Mouse (Mus musculus): ENCODE results near the gene Gm10053. TPM values are rescaled to one million over a fixed set of nuclear protein-coding genes. Genes with fewer than 3 reads are reported as not detected.
A peak's percentile ranks its signal among the peaks of the same experiment; 100 is the strongest.

The Gm10053 gene
- total and polyA plus RNA-seq, 3 experiments: 154 to 315 (median 230) TPM

DNA sequence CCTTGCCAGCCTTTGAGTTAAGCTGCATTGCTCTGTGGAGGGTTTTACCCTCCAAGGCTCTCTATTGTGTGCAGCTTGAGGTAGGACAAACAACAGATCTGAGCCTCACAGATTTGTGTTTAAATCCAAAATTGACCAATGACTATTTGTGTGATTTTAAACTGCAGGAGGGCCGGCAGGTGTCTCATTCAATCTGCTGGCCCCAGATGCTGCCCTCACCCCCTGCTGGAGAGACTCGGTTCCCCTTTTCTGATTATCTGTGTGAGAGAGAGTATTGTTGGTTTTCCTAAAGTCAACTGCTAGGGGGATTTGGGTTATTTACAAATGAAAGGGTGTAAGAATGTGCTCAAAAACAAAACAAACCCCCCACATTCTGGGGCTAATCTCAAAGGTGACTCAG lies 26.8 kb downstream of the Gm10053 start:
- TF ChIP-seq CHD1 (IDR thresholded peaks at IDR 0.05; ENCODE audit: low read depth, low read length): no peak
- TF ChIP-seq CTCF (conservative IDR thresholded peaks at IDR 0.05 in 1 of 2, IDR thresholded peaks at IDR 0.05 in 1 of 2; ENCODE audit: low read depth in 2 of 2, low read length in 2 of 2): 0 out of 4 replicates have a peak, but pooled peaks of 1 of the 2 experiments have one; percentile 14
- H3K27me3 ChIP-seq (replicated peaks): no peaks in the 10 kb centered on the region
- in situ Hi-C loops (cut with MboI; ENCODE audit: low pct_ligation_motif_present, low pct_unique_long_range_greater_than_20kb, low sequenced_read_pairs) (no loop called here), dilution Hi-C loops (cut with MboI; ENCODE audit: extremely low pct_ligation_motif_present, extremely low pct_unique_long_range_greater_than_20kb, low sequenced_read_pairs) (no loop called here)
- no peak overlapping the region for H3K4me3 ChIP-seq (replicated peaks in 1 of 3; ENCODE audit: low read depth in 2 of 3, low read length in 2 of 3, poor library complexity in 1 of 3)
- peaks cover 15% of the 10 kb centered on the region for H3K9me3 ChIP-seq (replicated peaks; ENCODE audit: low read length)
- no peak overlapping the region for H3K9ac ChIP-seq (ENCODE audit: insufficient read depth, low read depth)
- no peaks in the 10 kb centered on the region for H3K36me3 ChIP-seq (replicated peaks in 1 of 2; ENCODE audit: control insufficient read depth in 1 of 2, insufficient read depth in 1 of 2, low read length in 1 of 2)
- DNase-seq (ENCODE audit: extremely low read depth): no peak
- H3K27ac ChIP-seq (ENCODE audit: insufficient read depth, low read depth): no peak overlapping the region
- H3K4me1 ChIP-seq (ENCODE audit: control insufficient read depth in 1 of 2, insufficient read depth in 2 of 2): no peaks in the 10 kb centered on the region
- no peaks in the 10 kb centered on the region for H3K79me2 ChIP-seq (replicated peaks; ENCODE audit: control insufficient read depth, extremely low read depth, insufficient read depth, poor library complexity, severe bottlenecking)
- no peak overlapping the region for H3K4me2 ChIP-seq (ENCODE audit: insufficient read depth, low read depth, poor library complexity, severe bottlenecking)

DNA sequence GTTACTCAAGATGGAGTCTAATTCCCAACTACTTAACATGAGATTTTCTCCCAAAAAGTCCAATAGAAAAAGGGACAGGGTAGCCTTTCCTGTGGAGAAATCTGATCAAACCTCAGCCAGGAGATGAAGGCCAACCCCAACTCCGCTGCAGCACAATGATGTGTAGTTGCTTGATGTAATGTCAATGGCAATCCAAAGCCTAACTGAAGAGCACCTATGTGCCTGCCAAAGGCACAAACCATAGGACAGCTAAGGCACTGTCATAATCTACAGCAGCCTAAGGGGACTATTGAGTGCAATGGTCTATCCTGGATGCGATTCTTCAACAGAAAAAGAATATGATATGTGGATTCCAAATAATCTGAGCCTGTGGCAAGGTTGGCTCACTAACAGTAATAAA lies 27.3 kb downstream of the Gm10053 start:
- in situ Hi-C loops (cut with MboI; ENCODE audit: low pct_ligation_motif_present, low pct_unique_long_range_greater_than_20kb, low sequenced_read_pairs): no loop called here
- Histone ChIP-seq H3K9ac (ENCODE audit: insufficient read depth, low read depth) (no peak overlapping the region), H3K4me1 (ENCODE audit: control insufficient read depth in 1 of 2, insufficient read depth in 2 of 2) (no peaks in the 10 kb centered on the region), H3K4me2 (ENCODE audit: insufficient read depth, low read depth, poor library complexity, severe bottlenecking) (no peak overlapping the region), H3K9me3 (replicated peaks; ENCODE audit: low read length) (peaks cover 15% of the 10 kb centered on the region), H3K36me3 (replicated peaks in 1 of 2; ENCODE audit: control insufficient read depth in 1 of 2, insufficient read depth in 1 of 2, low read length in 1 of 2) (no peaks in the 10 kb centered on the region), H3K79me2 (replicated peaks; ENCODE audit: control insufficient read depth, extremely low read depth, insufficient read depth, poor library complexity, severe bottlenecking) (no peaks in the 10 kb centered on the region), H3K4me3 (replicated peaks in 1 of 3; ENCODE audit: low read depth in 2 of 3, low read length in 2 of 3, poor library complexity in 1 of 3) (no peak overlapping the region), H3K27me3 (replicated peaks) (no peaks in the 10 kb centered on the region), H3K27ac (ENCODE audit: insufficient read depth, low read depth) (no peak overlapping the region)
- dilution Hi-C loops (cut with MboI; ENCODE audit: extremely low pct_ligation_motif_present, extremely low pct_unique_long_range_greater_than_20kb, low sequenced_read_pairs): no loop called here
- no peak for DNase-seq (ENCODE audit: extremely low read depth)
- TF ChIP-seq USF1 (IDR thresholded peaks at IDR 0.05; ENCODE audit: low read depth, low read length): no peak
- no peak for TF ChIP-seq USF2 (conservative IDR thresholded peaks at IDR 0.05; ENCODE audit: low read depth, low read length)
- TF ChIP-seq MYC (IDR thresholded peaks at IDR 0.05; ENCODE audit: low read depth, low read length): no peak
- no peak for TF ChIP-seq GABPA (IDR thresholded peaks at IDR 0.05; ENCODE audit: insufficient replicate concordance, low read depth, low read length)
- TF ChIP-seq CHD2 (IDR thresholded peaks at IDR 0.05; ENCODE audit: low read length): no peak
- TF ChIP-seq E2F4 (IDR thresholded peaks at IDR 0.05; ENCODE audit: insufficient replicate concordance, low read depth, low read length): no peak
- TF ChIP-seq POLR2A (IDR thresholded peaks at IDR 0.05; ENCODE audit: low read depth, low read length): no peak
- no peak for TF ChIP-seq EP300 (IDR thresholded peaks at IDR 0.05; ENCODE audit: low read length)
- no peak for TF ChIP-seq MAX (IDR thresholded peaks at IDR 0.05; ENCODE audit: low read length)
- no peak for TF ChIP-seq KAT2A (IDR thresholded peaks at IDR 0.05; ENCODE audit: insufficient replicate concordance, low read length)
- no peak for TF ChIP-seq UBTF (IDR thresholded peaks at IDR 0.05; ENCODE audit: low read depth, low read length)
- TF ChIP-seq TCF12 (IDR thresholded peaks at IDR 0.05; ENCODE audit: low read depth, low read length): no peak
- TF ChIP-seq NELFE (IDR thresholded peaks at IDR 0.05; ENCODE audit: low read depth, low read length): no peak
- TF ChIP-seq PAX5 (IDR thresholded peaks at IDR 0.05; ENCODE audit: low read length): no peak
- no peak for TF ChIP-seq IRF4 (IDR thresholded peaks at IDR 0.05; ENCODE audit: low read depth, low read length)
- TF ChIP-seq SIN3A (IDR thresholded peaks at IDR 0.05; ENCODE audit: low read length): no peak
